Mouse (Mus musculus): ENCODE measurements at regions not wholly inside any gene's neighbourhood (a gene's known extent, or its start where the extent isn't known, plus 50 kb on each side); places are given as distances from the start of the nearest gene placed in this dataset.

DNA sequence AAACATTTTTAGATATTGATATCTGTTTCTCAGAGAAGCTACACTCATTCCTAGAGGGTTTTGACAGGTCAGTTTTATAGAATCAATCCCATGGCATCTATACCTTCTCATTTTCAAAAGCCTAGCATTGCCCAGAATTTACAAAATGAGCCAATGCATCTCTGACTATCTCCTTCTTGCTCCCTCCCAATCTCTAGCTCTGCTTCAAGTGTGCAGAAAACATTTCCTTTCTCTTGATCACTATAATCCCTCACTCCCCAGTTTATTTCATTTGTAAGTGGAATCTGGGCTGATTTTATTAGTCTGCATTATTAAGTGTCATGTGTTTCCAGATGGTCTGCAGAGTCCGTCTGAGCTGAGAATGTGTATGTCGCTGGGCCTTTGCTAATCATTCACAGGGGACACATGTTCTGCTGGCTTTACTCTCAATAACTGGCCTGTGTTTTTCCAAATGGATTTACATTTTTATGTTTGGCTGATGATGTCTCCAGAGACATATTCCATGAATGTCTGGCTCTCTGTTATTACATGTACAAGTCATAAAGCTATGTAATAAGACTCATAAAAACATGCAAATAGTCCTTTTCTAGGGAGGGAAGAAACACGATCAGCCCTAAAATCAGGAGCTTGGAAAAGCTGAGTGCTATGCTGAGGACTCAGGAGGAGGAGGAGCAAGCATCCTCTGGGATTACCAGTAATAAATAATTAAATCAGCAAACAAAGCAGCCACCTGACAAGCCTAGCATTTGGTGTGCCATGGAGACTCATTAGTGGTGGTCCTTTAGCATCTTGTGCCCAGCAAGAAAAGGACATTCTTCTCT is 366.0 kb upstream of the Apob start:
- no peaks in the 10 kb centered on the region for H3K9me3 ChIP-seq (replicated peaks; ENCODE audit: control insufficient read depth, low read length)
- no peak overlapping the region for H3K27ac ChIP-seq (ENCODE audit: low read length)
- H3K4me2 ChIP-seq (ENCODE audit: low read depth, low read length) = no peak overlapping the region
- H3K4me1 ChIP-seq (ENCODE audit: control insufficient read depth, insufficient read depth, low read length) = no peaks in the 10 kb centered on the region
- no peak for ATAC-seq (replicated peaks; ENCODE audit: extremely low read depth, insufficient read depth, low FRiP score)
- 73% methylated on average over 3 of the region's 3 CpGs for WGBS
- no peaks in the 10 kb centered on the region for H3K36me3 ChIP-seq (ENCODE audit: control insufficient read depth, insufficient read depth)
- H3K27me3 ChIP-seq (ENCODE audit: control insufficient read depth, insufficient read depth, low read length) = no peaks in the 10 kb centered on the region
- H3K4me3 ChIP-seq (ENCODE audit: low read length) = no peak overlapping the region
- H3K9ac ChIP-seq (ENCODE audit: low read length) = no peak overlapping the region

DNA sequence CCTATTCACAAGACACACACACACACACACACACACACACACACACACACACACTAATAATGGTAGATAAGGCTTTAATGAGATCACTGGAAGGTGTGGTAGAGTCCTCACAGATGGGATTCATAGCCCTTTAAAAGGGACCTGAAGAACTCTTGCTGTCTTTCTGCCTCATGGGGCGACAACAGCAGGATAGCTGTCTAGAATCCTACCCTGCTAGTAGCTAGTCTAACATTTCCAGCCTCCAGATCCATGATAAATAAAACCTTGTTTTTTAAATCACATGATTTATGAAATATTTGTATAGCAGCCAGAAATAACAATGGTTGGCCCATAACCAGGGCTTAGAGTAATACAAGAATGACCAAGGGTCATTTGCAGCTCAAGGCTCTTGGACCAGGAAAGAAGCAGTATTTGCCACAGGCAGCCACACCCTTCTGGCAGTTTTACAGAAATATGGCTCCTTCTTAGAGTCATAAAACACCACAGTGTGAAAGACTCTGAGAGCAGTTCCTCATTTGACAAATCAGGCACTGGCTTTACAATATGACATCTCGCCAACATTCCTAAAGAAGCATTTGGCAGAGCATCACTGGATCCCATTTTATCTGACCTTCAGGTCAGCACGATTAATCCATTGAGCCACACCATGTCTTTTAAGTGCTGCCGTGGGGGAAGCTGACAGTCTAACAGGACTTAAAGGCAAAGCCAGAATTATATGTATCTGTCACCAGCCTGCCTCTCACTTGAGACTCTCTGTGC is 340.9 kb upstream of the Apob start:
- WGBS = 32% methylated on average over 4 of the region's 4 CpGs
- no peak overlapping the region for H3K9ac ChIP-seq (ENCODE audit: low read length)
- peak; percentile 49; the same call in 1 of the 2 replicates for ATAC-seq (replicated peaks; ENCODE audit: extremely low read depth, insufficient read depth, low FRiP score)

DNA sequence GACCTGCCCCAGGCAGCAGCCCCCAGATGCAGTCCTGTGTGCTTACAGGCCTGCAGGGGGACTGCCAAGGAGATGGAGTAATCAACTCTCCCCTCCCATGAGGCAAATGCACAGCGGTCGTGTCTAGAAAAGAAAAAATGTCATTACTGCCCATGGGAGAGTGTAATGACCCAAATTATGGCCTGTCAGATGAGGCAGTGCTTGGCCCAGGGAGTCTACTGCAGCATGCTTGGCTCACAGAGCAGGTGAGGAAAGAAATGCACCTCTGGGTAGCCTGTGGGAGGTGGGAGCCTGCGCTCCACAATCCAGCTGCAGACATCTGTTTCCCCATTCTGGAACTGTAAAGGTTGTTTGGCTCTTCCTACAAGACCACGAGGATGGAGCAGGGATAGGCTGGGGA is 339.8 kb upstream of the Apob start:
- H3K4me1 ChIP-seq (ENCODE audit: control insufficient read depth, insufficient read depth, low read length) = no peaks in the 10 kb centered on the region
- H3K4me2 ChIP-seq (ENCODE audit: low read depth, low read length) = no peak overlapping the region
- no peaks in the 10 kb centered on the region for H3K27me3 ChIP-seq (ENCODE audit: control insufficient read depth, insufficient read depth, low read length)
- no peak overlapping the region for H3K9ac ChIP-seq (ENCODE audit: low read length)
- H3K9me3 ChIP-seq (replicated peaks; ENCODE audit: control insufficient read depth, low read length) = no peaks in the 10 kb centered on the region
- H3K27ac ChIP-seq (ENCODE audit: low read length) = no peak overlapping the region
- H3K4me3 ChIP-seq (ENCODE audit: low read length) = no peak overlapping the region
- H3K36me3 ChIP-seq (ENCODE audit: control insufficient read depth, insufficient read depth) = no peaks in the 10 kb centered on the region
- ATAC-seq (replicated peaks; ENCODE audit: extremely low read depth, insufficient read depth, low FRiP score) = no peak
- 66% methylated on average over 4 of the region's 4 CpGs for WGBS

More for the DNA sequence above, 340.9 kb upstream of the Apob start:
- Histone ChIP-seq H3K9me3 (replicated peaks; ENCODE audit: control insufficient read depth, low read length) (no peaks in the 10 kb centered on the region), H3K36me3 (ENCODE audit: control insufficient read depth, insufficient read depth) (no peaks in the 10 kb centered on the region), H3K4me1 (ENCODE audit: control insufficient read depth, insufficient read depth, low read length) (no peaks in the 10 kb centered on the region), H3K27me3 (ENCODE audit: control insufficient read depth, insufficient read depth, low read length) (no peaks in the 10 kb centered on the region), H3K4me3 (ENCODE audit: low read length) (no peak overlapping the region), H3K27ac (ENCODE audit: low read length) (no peak overlapping the region), H3K4me2 (ENCODE audit: low read depth, low read length) (no peak overlapping the region)

DNA sequence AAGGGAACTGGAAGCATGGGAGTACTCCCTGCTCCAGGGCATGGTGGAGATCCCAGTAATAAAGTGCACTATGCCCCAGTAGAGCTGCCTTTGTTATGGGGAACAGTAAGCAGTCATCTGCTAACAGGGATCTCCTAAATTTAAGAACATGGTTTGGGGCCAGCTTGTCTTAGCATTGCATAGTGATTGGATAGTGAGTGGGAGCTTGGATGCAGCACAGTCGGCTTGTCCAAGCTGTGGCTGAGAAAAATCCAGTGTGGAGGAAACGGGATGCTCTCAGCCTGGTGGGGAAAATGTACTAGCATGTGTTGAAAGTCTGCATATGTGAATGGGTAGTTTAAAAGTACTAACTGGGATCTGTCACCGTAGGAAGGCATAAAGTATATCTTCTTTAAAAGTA is 326.6 kb upstream of the Apob start:
- Histone ChIP-seq H3K4me3 (ENCODE audit: low read length) (no peak overlapping the region), H3K27me3 (ENCODE audit: control insufficient read depth, insufficient read depth, low read length) (no peaks in the 10 kb centered on the region), H3K4me2 (ENCODE audit: low read depth, low read length) (no peak overlapping the region), H3K27ac (ENCODE audit: low read length) (no peak overlapping the region), H3K9me3 (replicated peaks; ENCODE audit: control insufficient read depth, low read length) (no peaks in the 10 kb centered on the region), H3K36me3 (ENCODE audit: control insufficient read depth, insufficient read depth) (no peaks in the 10 kb centered on the region), H3K4me1 (ENCODE audit: control insufficient read depth, insufficient read depth, low read length) (no peaks in the 10 kb centered on the region), H3K9ac (ENCODE audit: low read length) (no peak overlapping the region)
- ATAC-seq (replicated peaks; ENCODE audit: extremely low read depth, insufficient read depth, low FRiP score) = no peak
- 78% methylated on average over 3 of the region's 3 CpGs for WGBS

DNA sequence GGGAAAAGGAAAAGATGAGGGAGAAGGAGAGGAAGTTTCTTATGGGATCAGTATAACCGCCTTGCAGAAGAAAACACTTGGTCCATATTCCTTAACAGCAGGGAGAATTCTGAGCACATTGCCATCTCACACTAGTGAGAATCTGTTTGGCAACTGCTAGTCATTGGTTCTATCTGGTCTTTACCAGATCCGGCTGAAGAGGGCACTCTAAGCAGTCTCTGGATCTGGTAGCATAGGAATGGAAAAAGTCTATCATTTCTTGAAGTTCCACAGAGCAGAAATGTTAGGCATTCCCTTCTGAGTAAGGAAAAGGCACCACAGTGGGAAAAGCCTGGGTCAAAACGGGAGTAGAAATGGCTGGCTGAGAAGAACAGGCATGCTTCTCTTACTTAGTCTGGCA is 315.4 kb upstream of the Apob start:
- 46% methylated on average over 3 of the region's 3 CpGs for WGBS
- H3K9me3 ChIP-seq (replicated peaks; ENCODE audit: control insufficient read depth, low read length) = no peaks in the 10 kb centered on the region

DNA sequence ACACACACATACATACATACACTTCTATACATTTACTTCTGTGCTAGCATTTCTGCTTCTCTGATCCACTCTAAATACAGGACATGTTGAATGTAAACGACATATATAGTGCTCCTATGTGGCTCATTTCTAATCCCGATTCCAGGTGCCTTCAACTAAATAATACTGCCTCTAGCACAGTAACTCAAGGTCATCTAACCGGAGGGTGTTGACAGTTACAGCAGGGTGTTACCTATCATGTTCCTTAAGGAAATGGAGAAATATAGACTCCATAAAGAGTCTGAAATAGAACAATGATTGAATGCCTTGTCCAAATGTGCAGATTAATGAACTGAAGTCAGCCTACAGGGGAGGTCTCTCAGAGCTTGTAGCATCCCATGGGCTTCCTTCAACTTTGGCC is 307.3 kb upstream of the Apob start:
- no peak overlapping the region for H3K4me2 ChIP-seq (ENCODE audit: low read depth, low read length)
- no peak overlapping the region for H3K4me3 ChIP-seq (ENCODE audit: low read length)
- H3K9me3 ChIP-seq (replicated peaks; ENCODE audit: control insufficient read depth, low read length) = no peaks in the 10 kb centered on the region
- ATAC-seq (replicated peaks; ENCODE audit: extremely low read depth, insufficient read depth, low FRiP score) = no peak
- no peak overlapping the region for H3K27ac ChIP-seq (ENCODE audit: low read length)
- H3K36me3 ChIP-seq (ENCODE audit: control insufficient read depth, insufficient read depth) = no peaks in the 10 kb centered on the region
- H3K9ac ChIP-seq (ENCODE audit: low read length) = no peak overlapping the region
- WGBS = 73% methylated on average over 3 of the region's 3 CpGs
- no peaks in the 10 kb centered on the region for H3K27me3 ChIP-seq (ENCODE audit: control insufficient read depth, insufficient read depth, low read length)
- H3K4me1 ChIP-seq (ENCODE audit: control insufficient read depth, insufficient read depth, low read length) = no peaks in the 10 kb centered on the region

More for the DNA sequence above, 315.4 kb upstream of the Apob start:
- no peaks in the 10 kb centered on the region for H3K36me3 ChIP-seq (ENCODE audit: control insufficient read depth, insufficient read depth)
- no peak overlapping the region for H3K27ac ChIP-seq (ENCODE audit: low read length)
- no peak for ATAC-seq (replicated peaks; ENCODE audit: extremely low read depth, insufficient read depth, low FRiP score)
- no peak overlapping the region for H3K4me2 ChIP-seq (ENCODE audit: low read depth, low read length)
- H3K27me3 ChIP-seq (ENCODE audit: control insufficient read depth, insufficient read depth, low read length) = no peaks in the 10 kb centered on the region
- H3K4me3 ChIP-seq (ENCODE audit: low read length) = no peak overlapping the region
- H3K4me1 ChIP-seq (ENCODE audit: control insufficient read depth, insufficient read depth, low read length) = no peaks in the 10 kb centered on the region
- H3K9ac ChIP-seq (ENCODE audit: low read length) = no peak overlapping the region

DNA sequence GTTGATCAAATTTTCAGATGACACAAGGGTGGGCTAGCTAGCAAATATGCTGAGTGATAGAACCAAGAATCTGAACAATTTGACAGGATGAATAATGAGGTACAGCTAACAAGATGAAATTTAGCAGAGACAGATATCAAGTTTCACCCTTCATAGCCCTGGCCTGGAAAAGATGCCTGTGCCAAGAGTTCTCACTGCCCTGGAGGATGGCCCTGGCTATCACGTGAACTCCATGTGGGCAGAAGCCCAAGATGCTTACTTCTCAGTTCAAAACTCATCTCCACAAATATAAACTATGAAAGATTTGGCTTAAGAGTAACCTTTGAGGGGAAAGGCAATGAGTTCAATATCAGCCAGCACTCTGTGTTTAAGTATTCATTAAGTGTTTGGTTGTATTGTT is 306.9 kb upstream of the Apob start:
- ATAC-seq (replicated peaks; ENCODE audit: extremely low read depth, insufficient read depth, low FRiP score) = no peak
- no peak overlapping the region for H3K4me2 ChIP-seq (ENCODE audit: low read depth, low read length)
- H3K9me3 ChIP-seq (replicated peaks; ENCODE audit: control insufficient read depth, low read length) = no peaks in the 10 kb centered on the region
- no peaks in the 10 kb centered on the region for H3K4me1 ChIP-seq (ENCODE audit: control insufficient read depth, insufficient read depth, low read length)
- no peaks in the 10 kb centered on the region for H3K36me3 ChIP-seq (ENCODE audit: control insufficient read depth, insufficient read depth)
- 24% methylated on average over 1 of the region's 1 CpGs for WGBS
- no peak overlapping the region for H3K4me3 ChIP-seq (ENCODE audit: low read length)
- H3K9ac ChIP-seq (ENCODE audit: low read length) = no peak overlapping the region
- no peak overlapping the region for H3K27ac ChIP-seq (ENCODE audit: low read length)
- H3K27me3 ChIP-seq (ENCODE audit: control insufficient read depth, insufficient read depth, low read length) = no peaks in the 10 kb centered on the region

DNA sequence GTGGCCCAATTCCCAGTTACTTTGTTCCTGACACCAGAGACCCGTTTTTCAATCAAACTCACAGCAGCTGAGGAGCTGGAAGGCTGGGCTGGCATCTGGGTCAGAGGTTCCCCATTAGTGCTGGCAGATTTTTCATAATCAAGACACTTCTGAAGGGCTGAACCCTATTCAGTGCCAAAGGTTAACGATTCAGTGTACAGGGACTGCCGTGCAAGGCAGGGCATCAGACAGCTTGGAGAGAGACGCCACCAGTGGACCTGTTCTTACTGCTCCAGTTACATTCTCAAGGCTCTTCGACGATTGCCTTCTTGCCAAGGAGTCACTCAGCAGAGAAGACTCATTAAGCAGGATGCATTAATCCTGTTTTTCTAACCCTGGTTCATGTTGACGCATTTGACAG is 285.5 kb upstream of the Apob start:
- Histone ChIP-seq H3K9me3 (replicated peaks; ENCODE audit: control insufficient read depth, low read length) (no peaks in the 10 kb centered on the region), H3K27ac (ENCODE audit: low read length) (no peak overlapping the region), H3K27me3 (ENCODE audit: control insufficient read depth, insufficient read depth, low read length) (no peaks in the 10 kb centered on the region), H3K4me2 (ENCODE audit: low read depth, low read length) (no peak overlapping the region), H3K4me1 (ENCODE audit: control insufficient read depth, insufficient read depth, low read length) (no peaks in the 10 kb centered on the region), H3K36me3 (ENCODE audit: control insufficient read depth, insufficient read depth) (no peaks in the 10 kb centered on the region), H3K9ac (ENCODE audit: low read length) (no peak overlapping the region), H3K4me3 (ENCODE audit: low read length) (no peak overlapping the region)
- no peak for ATAC-seq (replicated peaks; ENCODE audit: extremely low read depth, insufficient read depth, low FRiP score)
- 68% methylated on average over 7 of the region's 7 CpGs for WGBS

DNA sequence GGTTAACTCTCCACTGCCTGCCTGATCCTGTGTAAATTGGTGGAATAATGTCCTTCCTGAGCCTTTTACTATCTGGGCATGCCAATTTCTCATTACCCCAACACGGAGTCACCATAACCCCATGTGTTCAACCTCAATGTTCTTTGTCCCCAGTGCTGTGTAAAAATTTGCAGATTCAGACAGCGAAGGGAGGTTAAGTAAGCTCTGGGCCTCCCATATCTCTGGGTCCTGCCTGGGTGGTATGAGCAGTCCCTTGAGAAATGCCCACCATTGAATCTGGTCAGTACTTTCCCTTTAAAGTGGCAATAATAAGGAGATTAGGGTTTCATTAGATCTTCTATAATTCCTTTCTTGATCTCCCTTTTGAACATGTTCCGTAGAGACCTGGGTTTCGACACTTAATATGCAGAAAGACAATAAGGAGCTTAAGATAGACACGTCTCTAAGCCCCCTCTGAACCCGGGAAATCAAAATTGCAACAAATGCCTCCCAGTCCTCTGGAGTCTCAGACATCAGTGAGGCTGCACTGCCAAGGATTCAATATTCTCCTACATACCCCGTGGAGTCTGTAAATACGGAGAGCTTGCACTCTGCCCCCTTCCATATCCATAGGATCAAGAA is 279.0 kb upstream of the Apob start:
- no peak overlapping the region for H3K4me2 ChIP-seq (ENCODE audit: low read depth, low read length)
- no peak for ATAC-seq (replicated peaks; ENCODE audit: extremely low read depth, insufficient read depth, low FRiP score)
- H3K9ac ChIP-seq (ENCODE audit: low read length) = no peak overlapping the region
- 81% methylated on average over 8 of the region's 8 CpGs for WGBS
- H3K27ac ChIP-seq (ENCODE audit: low read length) = no peak overlapping the region
- no peak overlapping the region for H3K4me3 ChIP-seq (ENCODE audit: low read length)
- no peaks in the 10 kb centered on the region for H3K4me1 ChIP-seq (ENCODE audit: control insufficient read depth, insufficient read depth, low read length)
- H3K9me3 ChIP-seq (replicated peaks; ENCODE audit: control insufficient read depth, low read length) = no peaks in the 10 kb centered on the region
- no peaks in the 10 kb centered on the region for H3K36me3 ChIP-seq (ENCODE audit: control insufficient read depth, insufficient read depth)
- H3K27me3 ChIP-seq (ENCODE audit: control insufficient read depth, insufficient read depth, low read length) = no peaks in the 10 kb centered on the region
